Mouse (Mus musculus) hindbrain, postnatal 0 days (tissue): ENCODE data around the gene Fxyd5. TPM values are rescaled to one million over a fixed set of nuclear protein-coding genes. Genes with fewer than 3 reads are reported as not detected.
A peak's percentile ranks its signal among the peaks of the same experiment; 100 is the strongest.

Experiments used
- ATAC-seq: fragments of 200-750 bp; cut with Nextera tagmentation; 2 replicates; pipeline ENCODE4 v1.8.0; 2017; ENCODE audit warnings: mild to moderate bottlenecking, moderate TSS enrichment, moderate library complexity
- DNase-seq: peaks from one replicate; pipeline ENCODE4 v3.0.0-alpha.2; 2015; ENCODE audit warnings: low spot score
- H3K27ac ChIP-seq: fragments of 300-500 bp; sonication (generic); 2 replicates; pipeline ENCODE4 v1.5.1; 2014; ENCODE audit warnings: mild to moderate bottlenecking
- H3K27me3 ChIP-seq: fragments of 300-500 bp; sonication (generic); 2 replicates; pipeline ENCODE4 v1.6.1; 2014; ENCODE audit warnings: low read length, mixed read lengths; ENCODE audit not compliant: insufficient read depth
- H3K36me3 ChIP-seq: fragments of 300-500 bp; sonication (generic); 2 replicates; pipeline ENCODE4 v1.6.1; 2014; ENCODE audit warnings: low read length, mixed read lengths; ENCODE audit not compliant: insufficient read depth
- H3K4me1 ChIP-seq: fragments of 300-500 bp; sonication (generic); 2 replicates; pipeline ENCODE4 v1.6.1; 2014; ENCODE audit warnings: antibody characterized with exemption, low read length, mixed read lengths; ENCODE audit not compliant: insufficient read depth
- H3K4me2 ChIP-seq: fragments of 300-500 bp; sonication (generic); 2 replicates; pipeline ENCODE4 v1.6.1; 2014; ENCODE audit warnings: low read depth, mild to moderate bottlenecking, low read length, moderate library complexity, mixed read lengths
- H3K4me3 ChIP-seq: fragments of 300-500 bp; sonication (generic); 2 replicates; pipeline ENCODE4 v1.5.1; 2014; ENCODE audit warnings: low read length
- H3K9ac ChIP-seq: fragments of 300-500 bp; sonication (generic); replicated peaks from 2 replicates; pipeline ENCODE4 v1.6.1; 2014; ENCODE audit warnings: mild to moderate bottlenecking, low read length, moderate library complexity, mixed read lengths
- H3K9me3 ChIP-seq: fragments of 300-500 bp; sonication (generic); 2 replicates; pipeline ENCODE4 v1.6.1; 2016; ENCODE audit warnings: low read length, mixed read lengths
- CTCF ChIP-seq: IDR thresholded peaks from 2 replicates; pipeline ENCODE4 v1.5.1; 2016; ENCODE audit warnings: antibody characterized with exemption, control low read depth, low read depth
- WGBS: fragments of 180-500 bp; shearing (Covaris S2); extraction: QIAGEN DNeasy Blood & Tissue Kit; methylation state at CpG from one replicate; pipeline ENCODE4 v1.1.7; 2014; 5-methylcytosine and 5-hydroxymethylcytosine counted together
- polyA plus RNA-seq: library from polyadenylated mRNA; unstranded; fragments of >200 nt; fragmentation: Nextera tagmentation; extraction: Ambion mirVana; gene quantifications from 2 replicates; pipeline ENCODE4 v1.2.1, GENCODE M21; 2015
- total RNA-seq: library from RNA; depleted of rRNA; stranded (reverse); fragments of >200 nt; gene quantifications from 2 replicates; pipeline ENCODE4 v1.2.3, GENCODE M21; 2014

The Fxyd5 gene
- total and polyA plus RNA-seq, 2 experiments from 2014 or later, result 22.1 to 35.3 TPM

DNA sequence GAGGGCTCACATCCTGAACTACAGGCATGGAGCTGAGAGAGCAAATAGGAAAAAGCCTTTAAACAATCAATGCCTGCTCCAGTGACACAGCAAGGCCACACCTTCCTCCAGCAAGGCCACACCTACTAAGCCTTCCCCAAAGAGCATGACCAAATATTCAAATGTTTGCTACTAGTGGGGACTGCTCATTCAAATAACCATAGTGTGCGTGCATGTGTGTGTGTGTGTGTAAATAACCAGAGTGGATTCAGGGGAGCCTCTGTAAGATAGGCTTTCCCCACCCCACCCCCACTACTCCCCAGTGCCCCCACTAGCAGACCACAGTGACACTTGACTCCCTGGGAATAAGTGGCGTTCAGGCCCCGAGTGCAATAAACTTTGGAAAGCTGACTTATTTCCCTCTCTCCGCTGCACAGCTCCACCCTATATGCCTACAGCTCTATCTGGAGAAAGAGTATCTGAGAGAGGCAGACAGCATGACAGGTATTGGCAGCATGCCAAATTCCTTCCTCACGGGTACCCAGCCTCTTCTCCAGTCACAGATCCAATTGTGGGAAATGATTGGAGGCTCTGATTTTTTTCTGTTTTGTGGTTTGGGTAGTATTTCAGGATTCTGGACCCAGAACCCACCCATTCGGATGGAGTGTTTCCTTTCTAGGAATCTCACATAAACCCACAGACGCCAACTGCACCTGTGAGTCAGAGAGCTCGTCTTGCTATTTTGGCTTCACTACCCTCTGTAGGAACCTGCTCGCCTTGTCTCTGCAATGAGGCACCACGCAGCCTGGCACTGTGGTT lies 25.0 kb downstream of the Fxyd5 start:
- WGBS, result 47% methylated on average over 10 of the region's 10 CpGs
- DNase-seq, result peak; percentile 41
- no peak overlapping the region for H3K4me3 ChIP-seq
- TF ChIP-seq CTCF, result no peak
- 0 out of 2 replicates have a peak, but pooled peaks have one; percentile 32 for ATAC-seq
- no peak overlapping the region for H3K27ac ChIP-seq
- no peaks in the 10 kb centered on the region for H3K27me3 ChIP-seq
- no peak overlapping the region for H3K4me2 ChIP-seq
- H3K36me3 ChIP-seq, result no peaks in the 10 kb centered on the region
- no peak overlapping the region for H3K9ac ChIP-seq
- H3K4me1 ChIP-seq, result no peaks in the 10 kb centered on the region
- H3K9me3 ChIP-seq, result no peaks in the 10 kb centered on the region

- WGBS, result 46% methylated on average over 5 of the region's 5 CpGs
- ATAC-seq (no peak), DNase-seq (peak; percentile 44)
Measured at GRCm38 (mm10) chr7:31012971-31013370, 29.3 kb downstream of the Fxyd5 start.

DNA sequence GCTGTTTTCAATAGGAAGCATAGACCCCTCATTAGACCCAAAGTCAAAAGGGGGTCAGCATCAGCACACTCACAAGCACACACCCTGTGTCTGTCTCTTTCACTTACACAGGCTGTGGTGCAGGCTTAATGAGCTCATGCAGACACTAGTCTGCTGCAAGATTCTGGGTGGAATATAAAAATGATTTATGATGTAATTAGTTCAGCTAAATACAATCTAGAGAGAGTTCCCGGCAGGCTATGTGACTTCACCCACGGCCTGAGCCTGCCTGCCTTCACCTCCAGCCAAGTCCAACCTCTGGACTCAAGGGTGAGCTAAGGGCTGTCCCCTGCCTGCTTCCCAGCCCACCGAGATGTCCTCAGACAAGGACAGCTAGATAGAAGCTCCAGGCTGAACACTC lies 33.4 kb downstream of the Fxyd5 start:
- TF ChIP-seq CTCF, result no peak
- Histone ChIP-seq H3K4me1 (no peaks in the 10 kb centered on the region), H3K36me3 (no peaks in the 10 kb centered on the region), H3K4me3 (no peak overlapping the region), H3K27ac (no peak overlapping the region), H3K9me3 (no peaks in the 10 kb centered on the region), H3K9ac (no peak overlapping the region), H3K27me3 (no peaks in the 10 kb centered on the region), H3K4me2 (no peak overlapping the region)
- DNase-seq, result no peak
- 74% methylated on average over 3 of the region's 3 CpGs for WGBS
- peak; percentile 27; the same call in 1 of the 2 replicates for ATAC-seq

More at GRCm38 (mm10) chr7:31012971-31013370, 29.3 kb downstream of the Fxyd5 start:
- TF ChIP-seq CTCF, result no peak
- H3K4me1 ChIP-seq, result no peaks in the 10 kb centered on the region
- no peaks in the 10 kb centered on the region for H3K9me3 ChIP-seq
- no peak overlapping the region for H3K9ac ChIP-seq
- H3K4me2 ChIP-seq, result no peak overlapping the region
- H3K27me3 ChIP-seq, result no peaks in the 10 kb centered on the region
- H3K36me3 ChIP-seq, result no peaks in the 10 kb centered on the region
- H3K27ac ChIP-seq, result no peak overlapping the region
- H3K4me3 ChIP-seq, result no peak overlapping the region

DNA sequence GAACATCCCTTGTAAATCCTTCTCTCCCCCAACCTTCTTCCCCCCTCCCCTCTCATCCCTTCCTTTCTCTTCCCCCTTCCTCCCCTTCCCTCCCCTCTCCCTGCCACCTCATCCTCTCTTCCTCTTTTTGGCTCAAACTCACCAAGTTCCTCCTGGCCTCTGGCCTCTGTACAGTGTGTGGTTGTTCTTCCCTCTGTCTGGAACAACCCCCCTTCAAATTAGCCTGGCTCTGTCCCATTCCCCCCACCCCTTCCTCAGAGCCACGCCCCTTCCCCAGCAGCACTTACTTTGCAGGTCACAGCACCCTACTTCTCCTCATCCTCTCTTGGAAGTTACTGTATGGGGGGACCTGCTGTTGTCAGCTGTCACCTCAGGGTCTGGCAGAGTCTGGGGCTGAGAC lies 34.1 kb downstream of the Fxyd5 start:
- Histone ChIP-seq H3K4me2 (no peak overlapping the region), H3K9ac (no peak overlapping the region), H3K9me3 (no peaks in the 10 kb centered on the region), H3K4me1 (no peaks in the 10 kb centered on the region), H3K36me3 (no peaks in the 10 kb centered on the region), H3K4me3 (no peak overlapping the region), H3K27me3 (no peaks in the 10 kb centered on the region), H3K27ac (no peak overlapping the region)
- no peak for TF ChIP-seq CTCF
- WGBS, result 60% methylated on average over 1 of the region's 1 CpGs
- ATAC-seq, result no peak
- DNase-seq, result no peak

DNA sequence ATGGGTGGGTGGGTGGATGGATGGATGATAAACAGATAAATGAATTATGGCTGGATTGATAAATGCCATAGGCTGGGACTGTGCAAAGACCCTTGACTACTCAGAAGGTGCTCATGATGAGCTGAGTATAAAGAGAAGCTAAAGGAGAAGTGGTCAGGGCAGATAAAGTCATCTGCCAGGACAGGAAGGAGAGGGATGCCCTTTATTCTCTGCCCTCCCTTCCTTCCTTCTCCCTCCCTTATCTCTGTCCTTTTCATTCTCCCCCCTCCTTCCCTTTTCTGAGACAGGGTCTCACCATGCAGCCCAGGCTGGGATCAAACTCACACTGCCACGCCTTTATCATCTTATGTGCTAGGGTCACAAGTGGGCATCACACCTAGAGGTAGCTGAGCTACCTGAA lies 34.5 kb downstream of the Fxyd5 start:
- no peak overlapping the region for H3K4me2 ChIP-seq
- no peaks in the 10 kb centered on the region for H3K9me3 ChIP-seq
- no peak overlapping the region for H3K4me3 ChIP-seq
- no peak for DNase-seq
- no peak for TF ChIP-seq CTCF
- no peak overlapping the region for H3K27ac ChIP-seq
- WGBS, result 100% methylated on average over 1 of the region's 1 CpGs
- ATAC-seq, result no peak
- no peak overlapping the region for H3K9ac ChIP-seq
- H3K4me1 ChIP-seq, result no peaks in the 10 kb centered on the region
- no peaks in the 10 kb centered on the region for H3K27me3 ChIP-seq
- H3K36me3 ChIP-seq, result no peaks in the 10 kb centered on the region

GRCm38 (mm10) chr7:31002650-31003049 lies 39.6 kb downstream of the Fxyd5 start:
- H3K4me2 ChIP-seq, result no peak overlapping the region
- H3K27me3 ChIP-seq, result no peaks in the 10 kb centered on the region
- ATAC-seq (no peak), DNase-seq (no peak)
- no peaks in the 10 kb centered on the region for H3K4me1 ChIP-seq
- H3K36me3 ChIP-seq, result no peaks in the 10 kb centered on the region
- 88% methylated on average over 8 of the region's 8 CpGs for WGBS
- no peaks in the 10 kb centered on the region for H3K9me3 ChIP-seq
- no peak overlapping the region for H3K4me3 ChIP-seq
- no peak overlapping the region for H3K9ac ChIP-seq
- H3K27ac ChIP-seq, result no peak overlapping the region
- TF ChIP-seq CTCF, result no peak

- H3K36me3 ChIP-seq, result no peaks in the 10 kb centered on the region
- no peak overlapping the region for H3K4me3 ChIP-seq
- 26% methylated on average over 7 of the region's 7 CpGs for WGBS
- H3K27ac ChIP-seq, result no peak overlapping the region; the same call in 1 of the 2 replicates
- H3K27me3 ChIP-seq, result no peaks in the 10 kb centered on the region
- no peak overlapping the region for H3K4me2 ChIP-seq
- no peak overlapping the region for H3K9ac ChIP-seq
- H3K4me1 ChIP-seq, result no peaks in the 10 kb centered on the region
- ATAC-seq, result peak; percentile 58; the same call in 1 of the 2 replicates
- no peak for TF ChIP-seq CTCF
- DNase-seq, result peak; percentile 75
- H3K9me3 ChIP-seq, result no peaks in the 10 kb centered on the region
Measured at GRCm38 (mm10) chr7:31000505-31001020, 41.7 kb downstream of the Fxyd5 start.
